Mouse (Mus musculus) neutrophil, adult 83 days (primary cell): ENCODE measurements around the gene Tle2. TPM values are rescaled to one million over a fixed set of nuclear protein-coding genes. Genes with fewer than 3 reads are reported as not detected.

Experiments used
- total RNA-seq, 2 experiments: library from RNA; stranded (reverse); gene quantifications; one replicate each; pipeline ENCODE4 v1.2.4; 2023

The Tle2 gene
- total RNA-seq, result 1 to 10 TPM; 1.4 to 1.5 TPM

GRCm38 (mm10) chr10:81574081-81575056 lies at the start of gene Tle2:
TSS of gene Tle2 (plus strand) at chr10:81574561.

GRCm38 (mm10) chr10:81545161-81545747 lies 29.1 kb upstream of the Tle2 start, which contains the start of gene Gna11:
TSS of gene Gna11 (minus strand) at chr10:81545190.

GRCm38 (mm10) chr10:81559163-81559626 lies 15.2 kb upstream of the Tle2 start, which contains the start of gene Aes:
TSS of gene Aes (plus strand) at chr10:81559488.

GRCm38 (mm10) chr10:81600738-81601203 lies 26.4 kb downstream of the Tle2 start, which contains the start of gene Tle6:
TSS of gene Tle6 (minus strand) at chr10:81601073.

GRCm38 (mm10) chr10:81605974-81606751 lies 31.8 kb downstream of the Tle2 start, which contains the start of gene BC025920:
TSS of gene BC025920 (plus strand) at chr10:81606270.

GRCm38 (mm10) chr10:81626994-81627835 lies 52.9 kb downstream of the Tle2 start, which contains the start of gene Sirt6:
TSS of gene Sirt6 (minus strand) at chr10:81627797.

GRCm38 (mm10) chr10:81628390-81628789 lies 54.0 kb downstream of the Tle2 start, which contains the start of gene Ankrd24:
TSS of gene Ankrd24 (plus strand) at chr10:81628540.

Other genes starting within 250 kb of the Tle2 start
- under 1 TPM in 1 of 2 experiments, not detected in 1; 0.64 TPM for gene Tbxa2r, start 245.8 kb upstream of the Tle2 start, total RNA-seq
- not detected for gene Gipc3, start 231.3 kb upstream of the Tle2 start, total RNA-seq
- 10 to 100 TPM; 38.3 to 46.6 TPM for gene Hmg20b, start 224.1 kb upstream of the Tle2 start, total RNA-seq
- 10 to 100 TPM; 19.2 to 20.1 TPM for gene Mfsd12, start 217.1 kb upstream of the Tle2 start, total RNA-seq
- 1 to 10 TPM; 3.8 to 4.8 TPM for gene 4930404N11Rik, start 208.7 kb upstream of the Tle2 start, total RNA-seq
- 10 to 100 TPM; 51.4 to 52.7 TPM for gene Fzr1, start 196.0 kb upstream of the Tle2 start, total RNA-seq
- 10 to 100 TPM; 17.9 to 20.0 TPM for gene Dohh, start 190.1 kb upstream of the Tle2 start, total RNA-seq
- gene Gm48551, start 190.1 kb upstream of the Tle2 start, total RNA-seq, result under 1 TPM; 0.53 to 0.70 TPM
- gene Gm48552, start 185.6 kb upstream of the Tle2 start, total RNA-seq, result 1 to 10 TPM; 1.1 to 1.3 TPM
- 10 to 100 TPM in 1 of 2 experiments, 1 to 10 TPM in 1; 7.1 to 10.6 TPM for gene Smim24, start 181.5 kb upstream of the Tle2 start, total RNA-seq
- gene Nfic, start 118.9 kb upstream of the Tle2 start, total RNA-seq, result 10 to 100 TPM; 64.6 to 69.7 TPM
- gene Celf5, start 91.9 kb upstream of the Tle2 start, total RNA-seq, result not detected
- 100 to 1,000 TPM; 130 to 141 TPM for gene Ncln, start 78.2 kb upstream of the Tle2 start, total RNA-seq
- gene S1pr4, start 74.4 kb upstream of the Tle2 start, total RNA-seq, result 10 to 100 TPM; 66.7 to 79.7 TPM
- gene Gna15, start 50.3 kb upstream of the Tle2 start, total RNA-seq, result 10 to 100 TPM; 32.1 to 33.5 TPM
- gene Gna11, start 29.4 kb upstream of the Tle2 start, total RNA-seq, result 10 to 100 TPM; 10.4 to 15.4 TPM
- 100 to 1,000 TPM; 321 to 355 TPM for gene Aes, start 15.1 kb upstream of the Tle2 start, total RNA-seq
- gene Tle6, start 26.5 kb downstream of the Tle2 start, total RNA-seq, result 1 to 10 TPM; 3.9 to 4.4 TPM
- gene BC025920, start 31.7 kb downstream of the Tle2 start, total RNA-seq, result 1 to 10 TPM; 1.3 to 1.6 TPM
- gene Sirt6, start 53.2 kb downstream of the Tle2 start, total RNA-seq, result 10 to 100 TPM; 12.8 to 13.5 TPM
- gene Ankrd24, start 54.0 kb downstream of the Tle2 start, total RNA-seq, result 1 to 10 TPM; 2.0 to 2.9 TPM
- 1 to 10 TPM in 1 of 2 experiments, under 1 TPM in 1; 0.97 to 1.2 TPM for gene Gm10778, start 74.5 kb downstream of the Tle2 start, total RNA-seq
- gene Zfp433, start 130.3 kb downstream of the Tle2 start, total RNA-seq, result 1 to 10 TPM; 4.3 to 4.7 TPM
- gene Gm3055, start 196.6 kb downstream of the Tle2 start, total RNA-seq, result 1 to 10 TPM; 1.0 TPM
- 1 to 10 TPM; 1.2 to 1.8 TPM for gene Gm4767, start 237.6 kb downstream of the Tle2 start, total RNA-seq